Mouse (Mus musculus) heart, embryonic 16.5 days (tissue): Measurements from ENCODE around the gene Camta1. TPM values are rescaled to one million over a fixed set of nuclear protein-coding genes. Genes with fewer than 3 reads are reported as not detected.

ENCODE experiments used
- ATAC-seq: fragments of 200-750 bp; cut with Nextera tagmentation; replicated peaks from 2 replicates; pipeline ENCODE4 v1.8.0; 2017; ENCODE audit warnings: moderate number of reproducible peaks; ENCODE audit not compliant: insufficient read depth, low FRiP score; ENCODE audit errors: extremely low read depth
- H3K27ac ChIP-seq: fragments of 300-500 bp; sonication (generic); 2 replicates; pipeline ENCODE4 v1.5.1; 2014; ENCODE audit warnings: mild to moderate bottlenecking, low read length, control low read depth, moderate library complexity
- H3K27me3 ChIP-seq: fragments of 300-500 bp; sonication (generic); 2 replicates; pipeline ENCODE4 v1.6.1; 2014; ENCODE audit warnings: low read length, mixed read lengths; ENCODE audit not compliant: control insufficient read depth, insufficient read depth
- H3K36me3 ChIP-seq: fragments of 300-500 bp; sonication (generic); 2 replicates; pipeline ENCODE4 v1.6.1; 2014; ENCODE audit not compliant: control insufficient read depth, insufficient read depth
- H3K4me1 ChIP-seq: fragments of 300-500 bp; sonication (generic); 2 replicates; pipeline ENCODE4 v1.6.1; 2014; ENCODE audit warnings: low read length, mixed read lengths; ENCODE audit not compliant: control insufficient read depth, insufficient read depth
- H3K4me2 ChIP-seq: fragments of 300-500 bp; sonication (generic); 2 replicates; pipeline ENCODE4 v1.6.1; 2014; ENCODE audit warnings: low read depth, mild to moderate bottlenecking, control low read depth, low read length
- H3K4me3 ChIP-seq: fragments of 300-500 bp; sonication (generic); 2 replicates; pipeline ENCODE4 v1.5.1; 2014; ENCODE audit warnings: mild to moderate bottlenecking, control low read depth, low read length
- H3K9ac ChIP-seq: fragments of 300-500 bp; sonication (generic); 2 replicates; pipeline ENCODE4 v1.6.1; 2014; ENCODE audit warnings: low read length, control low read depth
- H3K9me3 ChIP-seq: fragments of 300-500 bp; sonication (generic); replicated peaks from 2 replicates; pipeline ENCODE4 v1.6.1; 2016; ENCODE audit warnings: low read length; ENCODE audit not compliant: control insufficient read depth
- WGBS: fragments of 180-500 bp; shearing (Covaris S2); extraction: QIAGEN DNeasy Blood & Tissue Kit; methylation state at CpG from one replicate; pipeline ENCODE4 v1.1.7; 2014; 5-methylcytosine and 5-hydroxymethylcytosine counted together
- polyA plus RNA-seq: library from polyadenylated mRNA; unstranded; fragments of >200 nt; fragmentation: Nextera tagmentation; extraction: Ambion mirVana; gene quantifications from 2 replicates; pipeline ENCODE4 v1.2.1, GENCODE M21; 2015

The Camta1 gene
- polyA plus RNA-seq, 1 experiment from 2014 or later: 141 TPM

DNA sequence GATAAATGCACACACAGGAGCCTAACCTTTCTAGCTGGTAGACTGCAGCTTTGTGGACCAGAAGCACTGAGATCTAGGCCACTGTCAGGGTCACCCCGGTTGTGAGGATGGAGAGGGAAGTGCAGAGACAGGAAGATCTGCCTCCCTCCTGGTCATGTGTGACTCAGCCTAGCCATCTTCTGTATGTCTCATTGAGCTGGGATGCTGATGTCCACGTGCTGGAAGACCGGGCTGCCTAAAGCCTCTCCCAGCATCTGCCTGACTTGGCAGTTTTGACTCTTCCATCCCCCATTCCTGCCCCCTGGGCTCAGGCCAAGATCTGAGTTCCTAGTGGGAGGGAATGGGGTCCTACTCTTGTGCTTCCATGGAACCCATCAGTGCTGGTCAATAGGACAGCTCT is 557.7 kb downstream of the Camta1 start:
- no peaks in the 10 kb centered on the region for H3K36me3 ChIP-seq

DNA sequence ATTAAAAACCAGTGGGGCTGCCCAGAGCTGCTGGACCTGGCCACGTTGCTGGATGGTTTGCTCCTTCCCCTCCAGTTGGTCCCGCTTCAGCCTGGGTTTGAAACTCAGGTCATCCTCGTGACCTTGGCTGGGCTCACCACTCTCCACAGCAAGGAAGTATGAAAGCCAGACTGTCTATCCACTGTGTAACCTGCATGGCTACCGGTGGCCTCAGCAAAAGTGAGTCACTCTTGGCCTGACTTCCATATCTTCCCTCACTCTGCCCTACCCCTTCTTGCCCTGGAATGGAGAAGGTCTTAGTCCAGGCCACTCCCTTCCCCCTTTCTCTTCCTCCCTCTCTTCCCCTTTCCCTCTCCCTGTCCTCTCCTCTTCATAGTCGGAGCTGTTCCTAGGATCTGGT is 558.2 kb downstream of the Camta1 start:
- H3K4me3 ChIP-seq: no peak overlapping the region
- H3K27ac ChIP-seq: no peak overlapping the region
- ATAC-seq: no peak
- no peak overlapping the region for H3K4me2 ChIP-seq
- 0 out of 2 replicates have a peak, but pooled peaks cover 2% of the 10 kb centered on the region for H3K27me3 ChIP-seq
- H3K9me3 ChIP-seq: no peaks in the 10 kb centered on the region
- WGBS: 74% methylated on average over 5 of the region's 5 CpGs
- H3K36me3 ChIP-seq: no peaks in the 10 kb centered on the region
- no peak overlapping the region for H3K9ac ChIP-seq
- H3K4me1 ChIP-seq: peaks cover 11% of the 10 kb centered on the region

More for the DNA sequence above, 557.7 kb downstream of the Camta1 start:
- H3K4me1 ChIP-seq: peaks cover 11% of the 10 kb centered on the region
- no peak overlapping the region for H3K4me2 ChIP-seq
- no peaks in the 10 kb centered on the region for H3K9me3 ChIP-seq
- no peak overlapping the region for H3K27ac ChIP-seq
- no peak overlapping the region for H3K4me3 ChIP-seq
- H3K9ac ChIP-seq: no peak overlapping the region
- 0 out of 2 replicates have a peak, but pooled peaks cover 2% of the 10 kb centered on the region for H3K27me3 ChIP-seq
- WGBS: 80% methylated on average over 3 of the region's 3 CpGs
- no peak for ATAC-seq

DNA sequence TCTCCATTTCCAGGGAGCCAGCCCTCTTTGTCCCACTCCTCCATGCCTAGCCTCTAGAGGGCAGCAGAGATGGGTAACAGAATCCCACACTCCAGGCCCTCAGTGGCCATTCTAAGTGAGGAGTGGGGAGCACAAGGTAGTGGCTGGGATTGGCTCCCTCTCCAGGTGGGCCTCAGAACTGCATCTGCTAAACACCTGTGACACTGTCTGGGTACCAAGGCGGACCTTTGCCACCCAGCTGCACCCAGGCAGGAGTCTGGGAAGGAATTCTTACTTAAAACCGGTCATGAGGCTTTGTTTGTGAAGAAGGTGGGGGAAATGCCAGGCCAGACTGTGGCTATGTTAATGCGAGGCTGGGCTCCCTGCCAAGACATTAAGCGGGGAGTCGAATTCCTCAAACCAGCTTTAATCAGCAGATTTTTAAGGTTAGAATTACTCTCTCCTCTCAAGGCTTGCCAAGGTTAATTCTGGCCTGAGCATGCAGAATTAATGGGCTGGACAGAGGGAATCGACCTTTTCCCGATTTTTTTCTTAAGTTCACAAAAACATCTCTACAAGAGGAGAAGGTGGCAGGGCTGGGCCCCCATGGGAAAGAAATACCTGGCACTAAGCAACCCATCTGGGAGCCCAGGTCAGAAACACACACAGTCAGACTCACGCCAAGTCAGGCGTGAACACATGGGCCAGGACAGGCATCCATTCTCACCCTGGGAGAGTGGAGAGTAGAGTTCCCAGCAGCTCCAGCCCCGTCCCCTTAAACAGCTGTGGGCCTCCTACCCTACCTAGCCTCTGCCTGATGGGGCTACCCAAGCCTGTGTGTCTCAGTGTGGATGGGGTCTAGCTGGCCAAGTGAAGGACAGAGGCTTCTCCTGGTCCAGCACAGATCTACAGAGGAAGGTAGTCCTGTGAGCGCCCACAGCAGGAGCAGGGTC is 559.2 kb downstream of the Camta1 start:
- 31% methylated on average over 11 of the region's 11 CpGs for WGBS
- Histone ChIP-seq H3K27me3 (0 out of 2 replicates have a peak, but pooled peaks cover 2% of the 10 kb centered on the region), H3K4me3 (no peak overlapping the region), H3K27ac (no peak overlapping the region), H3K4me2 (no peak overlapping the region), H3K36me3 (no peaks in the 10 kb centered on the region), H3K9ac (no peak overlapping the region), H3K4me1 (peaks cover 11% of the 10 kb centered on the region), H3K9me3 (no peaks in the 10 kb centered on the region)
- peak; percentile 50; the same call in 1 of the 2 replicates for ATAC-seq

DNA sequence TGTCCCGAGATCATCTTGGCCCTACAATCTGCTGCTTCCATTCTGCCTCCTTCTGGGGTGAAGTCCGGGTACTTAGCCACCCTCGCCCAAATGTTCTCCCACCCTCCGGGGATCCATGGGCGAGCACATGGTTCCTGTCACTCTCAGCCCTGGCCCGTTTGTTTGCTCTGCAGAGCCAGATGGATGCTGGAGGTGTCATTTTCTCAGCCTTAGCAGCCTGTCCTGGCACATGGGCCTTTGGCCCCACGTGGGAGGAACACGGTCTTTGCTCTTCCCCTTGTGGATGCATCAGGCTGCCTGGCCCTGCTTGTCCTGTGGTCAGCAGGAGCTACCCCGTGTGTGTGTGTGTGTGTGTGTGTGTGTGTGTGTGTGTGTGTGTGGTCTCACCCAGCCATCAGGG is 560.3 kb downstream of the Camta1 start:
- H3K9ac ChIP-seq: no peak overlapping the region
- H3K4me2 ChIP-seq: no peak overlapping the region
- H3K36me3 ChIP-seq: no peaks in the 10 kb centered on the region
- peaks cover 14% of the 10 kb centered on the region for H3K4me1 ChIP-seq
- no peak overlapping the region for H3K4me3 ChIP-seq
- no peak for ATAC-seq
- H3K9me3 ChIP-seq: no peaks in the 10 kb centered on the region
- 44% methylated on average over 9 of the region's 9 CpGs for WGBS
- 0 out of 2 replicates have a peak, but pooled peaks cover 2% of the 10 kb centered on the region for H3K27me3 ChIP-seq
- no peak overlapping the region for H3K27ac ChIP-seq

DNA sequence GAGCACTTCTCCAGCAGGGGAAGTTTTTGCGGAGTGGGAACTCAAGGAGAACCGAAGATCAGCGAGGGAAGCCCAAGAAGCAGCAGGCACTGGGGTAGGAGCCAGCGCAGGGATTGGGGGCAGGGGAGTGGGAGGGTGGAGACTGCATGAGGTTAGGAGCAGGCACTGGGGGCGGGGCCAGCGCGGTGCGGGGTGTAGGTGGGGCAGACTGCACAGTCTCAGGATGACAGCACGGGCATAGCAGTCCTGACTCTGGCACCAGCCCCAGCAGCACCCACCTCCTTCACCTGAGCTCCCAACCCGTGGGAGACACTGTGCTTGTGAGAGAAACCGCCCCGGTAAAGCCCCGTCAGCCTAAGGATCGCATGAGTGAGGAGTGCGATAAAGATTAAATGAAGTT is 561.0 kb downstream of the Camta1 start:
- H3K27ac ChIP-seq: no peak overlapping the region
- 17% methylated on average over 15 of the region's 15 CpGs for WGBS

DNA sequence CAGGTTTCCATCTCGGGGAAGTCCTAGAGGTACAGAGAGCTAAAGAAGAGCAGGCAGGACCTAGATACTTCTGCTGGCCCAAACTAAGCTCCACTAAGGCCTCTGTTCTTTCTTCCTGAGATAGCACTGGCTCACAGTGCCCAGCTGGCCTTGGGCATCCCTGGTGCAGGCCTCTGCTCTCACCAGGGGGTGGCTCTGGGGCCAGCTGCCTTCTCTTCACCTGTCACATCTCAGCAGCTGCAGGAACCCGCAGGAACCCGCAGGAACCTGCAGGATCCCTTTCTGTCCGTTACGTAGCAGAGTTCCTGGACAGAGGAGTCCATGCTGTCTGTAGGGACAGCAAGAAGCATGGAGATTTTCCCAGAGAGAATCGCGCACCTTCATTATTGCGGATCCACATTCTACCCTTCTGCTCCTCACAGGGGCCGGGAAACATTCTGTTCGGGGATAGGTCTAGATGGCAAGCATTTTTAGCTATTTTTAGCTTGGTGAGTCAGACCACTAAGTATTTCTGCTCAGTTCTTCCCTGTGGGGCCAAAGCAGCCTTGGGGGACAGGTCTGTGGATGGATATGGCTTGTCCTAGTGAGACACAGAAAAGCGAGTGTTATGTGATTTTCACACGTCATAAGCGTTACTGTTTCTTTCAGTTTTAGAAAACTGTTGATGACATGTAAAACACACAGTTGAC is 566.0 kb downstream of the Camta1 start:
- H3K36me3 ChIP-seq: no peaks in the 10 kb centered on the region
- H3K27me3 ChIP-seq: no peaks in the 10 kb centered on the region
- H3K9ac ChIP-seq: no peak overlapping the region
- peak overlapping the region; percentile 41 for H3K4me2 ChIP-seq
- peak overlapping the region; percentile 73 for H3K27ac ChIP-seq
- H3K9me3 ChIP-seq: no peaks in the 10 kb centered on the region
- WGBS: 41% methylated on average over 13 of the region's 13 CpGs
- ATAC-seq: peak; percentile 59; the same call in 1 of the 2 replicates
- H3K4me1 ChIP-seq: peaks cover 17% of the 10 kb centered on the region
- 0 out of 2 replicates have a peak overlapping the region, but pooled peaks have one; percentile 10 for H3K4me3 ChIP-seq

More for the DNA sequence above, 561.0 kb downstream of the Camta1 start:
- no peak for ATAC-seq
- 0 out of 2 replicates have a peak, but pooled peaks cover 2% of the 10 kb centered on the region for H3K27me3 ChIP-seq
- H3K9ac ChIP-seq: no peak overlapping the region
- H3K36me3 ChIP-seq: no peaks in the 10 kb centered on the region
- H3K4me2 ChIP-seq: no peak overlapping the region
- peaks cover 20% of the 10 kb centered on the region for H3K4me1 ChIP-seq
- no peaks in the 10 kb centered on the region for H3K9me3 ChIP-seq
- H3K4me3 ChIP-seq: no peak overlapping the region

DNA sequence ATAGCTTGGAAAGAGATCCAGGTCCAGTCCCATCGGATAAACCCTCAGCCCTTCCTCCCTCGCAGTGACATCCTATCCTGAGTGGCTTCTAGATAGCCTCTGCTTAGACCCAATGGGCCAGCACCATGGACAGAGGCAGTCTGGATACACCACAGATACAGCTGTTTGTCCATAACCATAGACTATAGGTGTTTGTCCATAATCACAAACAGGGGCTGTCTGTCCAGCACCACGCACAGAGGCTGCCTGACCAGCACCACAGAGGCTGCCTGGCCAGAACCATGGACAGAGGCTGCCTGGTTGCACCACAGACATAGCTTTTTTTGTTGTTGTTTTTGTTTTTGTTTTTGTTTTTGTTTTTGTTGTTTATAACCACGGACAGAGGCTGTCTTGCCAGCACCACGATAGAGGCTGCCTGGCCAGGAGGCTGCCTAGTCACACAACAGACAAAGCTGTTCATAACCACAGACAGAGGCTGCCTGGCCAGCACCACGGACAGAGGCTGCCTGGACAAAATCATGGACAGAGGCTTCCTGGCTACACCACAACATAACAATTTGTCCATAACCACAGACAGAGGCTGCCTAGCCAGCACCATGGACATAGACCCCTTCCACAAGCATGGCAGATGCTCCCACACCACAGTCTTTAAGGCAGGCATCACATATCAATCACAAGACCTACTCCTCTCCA is 572.6 kb downstream of the Camta1 start:
- no peaks in the 10 kb centered on the region for H3K9me3 ChIP-seq
- H3K9ac ChIP-seq: no peak overlapping the region
- 53% methylated on average over 6 of the region's 6 CpGs for WGBS
- no peaks in the 10 kb centered on the region for H3K27me3 ChIP-seq
- no peak overlapping the region for H3K27ac ChIP-seq
- 0 out of 2 replicates have a peak, but pooled peaks have one; percentile 37 for ATAC-seq
- no peak overlapping the region for H3K4me2 ChIP-seq
- no peak overlapping the region for H3K4me3 ChIP-seq
- no peaks in the 10 kb centered on the region for H3K4me1 ChIP-seq
- H3K36me3 ChIP-seq: no peaks in the 10 kb centered on the region

DNA sequence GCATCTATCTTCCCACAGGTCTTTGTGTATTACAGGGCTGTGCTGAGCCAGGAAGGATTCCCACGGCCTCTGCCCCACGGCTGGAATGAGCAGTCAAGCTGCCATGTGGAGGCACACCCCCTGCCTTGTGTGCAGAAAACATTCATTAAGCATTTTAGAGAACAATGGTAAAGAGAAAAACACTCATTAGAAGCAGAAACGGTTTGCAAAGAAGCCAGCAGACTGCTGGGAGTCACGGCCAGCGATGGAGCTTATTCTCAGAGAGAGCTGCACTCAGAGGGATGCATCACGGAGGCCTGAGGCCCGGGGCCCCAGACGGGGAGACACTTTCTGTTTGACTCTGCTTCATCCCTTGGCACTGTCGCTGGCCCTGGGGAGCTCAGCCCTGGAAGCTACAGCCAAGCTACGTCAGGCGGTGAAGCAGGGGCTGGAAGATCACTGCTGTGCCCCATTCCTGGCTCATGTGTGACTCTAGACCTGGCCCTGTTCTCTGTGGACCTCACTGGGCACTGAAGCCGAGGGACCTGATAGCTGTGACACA is 575.7 kb downstream of the Camta1 start:
- H3K4me2 ChIP-seq: no peak overlapping the region
- no peak for ATAC-seq
- H3K9ac ChIP-seq: no peak overlapping the region
- H3K4me1 ChIP-seq: no peaks in the 10 kb centered on the region
- no peaks in the 10 kb centered on the region for H3K27me3 ChIP-seq
- WGBS: 70% methylated on average over 12 of the region's 12 CpGs
- no peak overlapping the region for H3K27ac ChIP-seq
- no peak overlapping the region for H3K4me3 ChIP-seq
- no peaks in the 10 kb centered on the region for H3K9me3 ChIP-seq
- H3K36me3 ChIP-seq: no peaks in the 10 kb centered on the region
